Mouse (Mus musculus) layer of hippocampus, adult 9-11 months (tissue): ENCODE data around the gene Gmfb.
"Not testable (repeated sequence)": the region's sequence is repeated elsewhere in the genome, so short reads cannot be mapped to it uniquely, and the experiment has no call there.

Experiments
- DNase-seq: peaks from one replicate; pipeline ENCODE4 v3.0.0; 2022

The Gmfb gene

GRCm38 (mm10) chr14:46821873-46822716 is at the start of gene Gmfb:
Gene Gmfb (minus strand): TSS chr14:46822242.
- peak; percentile 96 for DNase-seq

- no peak for DNase-seq
These were observed 40.9 kb upstream of the Gmfb start for GRCm38 (mm10) chr14:46862922-46863321.

- peak; percentile 12 for DNase-seq
These were observed 31.6 kb upstream of the Gmfb start for GRCm38 (mm10) chr14:46853677-46854076.

DNA sequence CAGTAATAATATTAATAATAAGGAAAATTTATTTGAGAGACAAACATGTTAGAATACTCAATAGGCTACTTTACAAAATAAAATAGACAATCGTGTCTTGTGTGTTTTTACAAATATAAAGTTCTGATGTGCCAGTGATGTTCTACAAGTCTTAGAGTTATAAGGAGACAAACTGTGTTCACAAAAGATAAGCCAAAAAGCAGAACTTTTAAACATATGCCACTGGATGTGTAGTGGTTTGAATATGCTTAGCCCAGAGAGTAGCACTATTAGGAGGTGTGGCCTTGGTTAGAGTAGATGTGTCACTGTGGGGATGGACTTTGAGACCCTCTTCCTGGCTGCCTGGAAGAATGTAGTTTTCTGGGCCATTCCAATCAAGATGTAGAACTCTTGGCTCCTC is 27.7 kb upstream of the Gmfb start:
- DNase-seq = no peak

DNA sequence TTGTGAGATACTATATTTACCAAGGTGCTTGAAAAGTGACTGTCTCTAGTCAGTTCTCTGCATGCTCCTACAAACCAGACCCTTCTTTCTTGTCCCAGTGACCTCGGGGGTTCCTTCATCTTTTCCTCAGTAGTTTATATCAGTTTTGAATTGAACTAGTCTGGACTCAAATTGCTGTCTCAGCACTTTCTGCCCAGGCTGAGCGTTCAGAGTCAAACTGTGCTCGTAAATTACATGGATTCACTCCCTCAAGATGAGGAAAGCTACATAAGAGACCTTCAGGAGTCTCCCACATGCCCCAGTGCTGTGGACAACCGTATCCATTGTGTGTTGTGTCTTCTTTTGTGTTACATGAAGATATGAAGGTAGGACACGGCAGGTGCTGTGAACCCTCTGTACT is 26.7 kb upstream of the Gmfb start:
- no peak for DNase-seq

DNA sequence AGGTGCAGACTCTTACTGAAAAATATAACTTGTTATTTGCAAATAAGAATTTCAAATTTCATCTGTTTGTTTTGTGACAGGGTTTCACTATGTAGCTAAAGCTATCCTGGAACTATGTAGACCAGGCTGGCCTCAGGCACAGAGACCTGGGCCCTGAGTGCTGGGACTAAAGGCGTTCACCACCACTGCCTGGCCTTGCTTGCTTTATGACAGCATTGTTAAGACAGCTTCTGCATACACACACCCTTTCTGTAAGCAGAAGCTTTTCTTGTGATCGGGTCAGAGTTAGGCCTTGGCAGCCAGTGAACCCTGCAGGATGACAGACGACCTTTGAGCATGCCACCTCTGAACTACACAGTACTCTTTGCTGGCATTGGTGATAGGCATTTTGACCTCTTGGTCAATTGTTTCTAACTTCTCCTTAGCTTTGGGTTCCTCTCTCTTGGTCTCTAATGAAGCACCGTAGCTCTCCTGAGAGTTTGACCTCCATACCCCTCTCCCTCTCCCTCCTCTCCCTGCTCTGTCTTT is 26.1 kb upstream of the Gmfb start:
- DNase-seq = no peak

- no peak for DNase-seq
These were observed 23.7 kb upstream of the Gmfb start for GRCm38 (mm10) chr14:46845706-46846105.

DNA sequence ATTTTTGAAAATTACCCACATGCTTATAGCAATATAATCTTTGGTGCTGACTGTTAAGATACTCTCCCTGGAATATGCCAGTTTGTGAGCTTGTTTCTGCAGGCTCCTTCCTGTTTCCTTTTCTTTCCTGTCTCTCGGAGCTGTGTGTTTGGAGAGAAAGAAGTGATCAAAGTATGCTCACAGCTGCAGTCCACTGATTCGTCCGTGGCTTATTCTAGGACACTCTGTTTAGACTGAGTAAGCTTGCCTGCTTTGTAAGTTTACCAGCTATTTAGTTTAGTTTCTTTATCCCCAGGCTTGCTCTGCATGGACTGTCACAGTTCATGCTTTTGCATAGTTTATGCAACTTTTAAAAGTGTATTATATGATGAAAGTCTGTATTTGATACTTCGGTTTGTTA is 17.3 kb upstream of the Gmfb start:
- no peak for DNase-seq

GRCm38 (mm10) chr14:46832354-46833272 is 10.6 kb upstream of the Gmfb start:
- no peak for DNase-seq

GRCm38 (mm10) chr14:46831837-46832333 is 9.8 kb upstream of the Gmfb start, which contains the start of gene Cgrrf1:
Gene Cgrrf1 (plus strand): TSS chr14:46832125.
- DNase-seq = peak; percentile 97

DNA sequence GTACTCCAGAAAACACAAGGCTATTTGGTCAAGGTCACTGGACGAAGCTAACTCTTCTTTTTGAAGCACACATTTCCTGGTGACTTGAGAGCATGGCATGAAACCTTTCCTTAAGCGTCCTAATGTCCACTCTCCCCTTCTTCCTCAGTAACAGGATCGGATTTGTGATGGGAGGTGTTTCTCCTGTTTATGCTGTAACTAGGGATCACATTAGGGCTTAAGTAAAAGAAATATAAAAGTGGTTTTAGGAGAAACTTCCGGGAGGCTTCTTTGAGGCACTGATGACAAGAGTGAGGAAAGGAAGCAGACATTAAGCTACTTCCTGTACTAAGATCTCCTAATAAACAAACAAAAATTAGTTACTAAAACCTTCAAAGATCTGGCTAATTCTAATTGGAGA is 9.3 kb upstream of the Gmfb start:
- DNase-seq = no peak

DNA sequence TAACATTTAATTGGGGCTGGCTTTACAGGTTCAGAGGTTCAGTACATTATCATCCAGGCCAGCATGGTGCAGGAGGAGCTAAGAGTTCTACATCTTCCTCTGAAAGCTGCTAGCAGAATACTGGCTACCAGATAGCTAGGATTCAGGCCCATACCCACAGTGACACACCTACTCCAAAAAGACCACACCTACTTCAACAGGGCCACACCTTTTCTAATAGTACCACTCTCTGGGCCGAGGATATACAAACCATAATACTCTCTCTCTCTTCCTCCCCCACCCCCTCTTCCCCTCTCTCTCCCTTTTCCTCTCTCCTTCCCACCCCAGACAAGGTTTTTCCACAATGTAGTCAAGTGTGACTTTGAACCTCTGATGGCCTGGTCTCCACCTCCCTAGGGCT is 5.4 kb upstream of the Gmfb start:
- no peak for DNase-seq

DNA sequence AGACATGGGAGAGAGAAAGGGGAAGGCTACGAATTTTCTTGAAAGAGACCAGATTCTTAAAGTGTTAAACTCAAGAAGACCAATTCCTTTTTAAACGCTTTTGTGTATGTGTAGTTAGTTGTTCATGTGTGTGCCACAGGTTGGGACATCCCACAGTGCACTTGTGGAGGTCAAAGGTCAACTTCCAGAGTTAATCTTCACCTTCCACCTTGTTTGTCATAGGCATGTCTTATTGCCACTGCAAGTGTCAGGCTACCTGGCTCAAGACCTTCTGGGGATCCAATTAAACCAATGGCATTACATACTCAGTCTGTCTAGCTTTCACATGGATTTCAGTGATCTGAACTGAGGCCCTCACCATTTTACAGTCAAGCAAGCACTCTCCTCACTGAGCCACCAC is 2.0 kb upstream of the Gmfb start:
- no peak for DNase-seq

GRCm38 (mm10) chr14:46821271-46821872 is 670 bp downstream of the Gmfb start:
- no peak for DNase-seq

DNA sequence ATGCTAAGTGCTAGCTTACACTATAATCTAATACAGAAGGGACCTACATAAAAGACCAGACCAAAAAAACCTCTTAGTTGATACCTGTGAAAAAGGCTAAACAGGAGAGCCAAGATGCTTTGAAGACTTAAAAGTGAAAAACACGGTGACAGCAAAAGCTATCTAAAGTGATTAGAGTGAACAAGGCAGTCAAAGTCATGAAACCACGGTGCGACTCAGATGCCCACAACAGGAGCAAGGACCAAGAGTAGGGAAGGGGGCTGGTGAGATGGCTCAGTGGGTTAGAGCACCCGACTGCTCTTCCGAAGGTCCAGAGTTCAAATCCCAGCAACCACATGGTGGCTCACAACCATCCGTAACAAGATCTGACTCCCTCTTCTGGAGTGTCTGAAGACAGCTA is 2.1 kb downstream of the Gmfb start:
- DNase-seq = not testable (repeated sequence)

- no peak for DNase-seq
These were observed 3.3 kb downstream of the Gmfb start for GRCm38 (mm10) chr14:46818743-46819142.

DNA sequence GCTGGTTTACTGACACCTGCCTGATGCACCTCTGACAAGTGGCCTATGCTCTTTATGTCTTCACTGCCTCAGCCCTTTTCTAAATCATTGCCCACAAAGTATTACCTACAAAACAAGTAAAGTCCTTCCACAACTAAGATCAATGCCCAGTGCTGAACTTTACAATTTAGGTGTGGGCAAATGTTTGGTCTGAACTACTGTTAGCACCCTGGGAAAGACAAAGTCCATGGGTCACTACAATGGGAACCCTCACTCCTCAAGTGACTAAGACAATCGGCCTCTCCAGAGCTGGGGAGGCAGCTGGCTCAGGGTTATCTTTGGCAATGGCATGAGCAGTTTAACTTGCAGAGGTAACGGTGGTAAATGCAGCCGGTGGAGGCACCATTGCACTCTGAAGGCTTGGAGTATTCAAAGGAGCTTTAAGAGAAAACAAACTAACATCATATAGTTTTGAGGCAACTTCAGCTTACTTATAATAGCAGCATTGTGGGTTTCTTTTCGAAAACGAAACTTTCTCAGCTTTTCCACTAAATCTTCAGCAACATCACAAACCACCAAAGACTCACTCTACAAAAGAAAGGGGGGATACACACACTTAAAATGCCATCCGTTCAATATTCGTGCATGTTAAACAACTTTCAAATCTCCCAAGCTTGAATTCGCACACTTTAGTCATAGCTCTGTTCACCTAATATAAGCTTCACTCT is 5.0 kb downstream of the Gmfb start:
- no peak for DNase-seq

GRCm38 (mm10) chr14:46815640-46816039 is 6.4 kb downstream of the Gmfb start:
- DNase-seq = no peak

DNA sequence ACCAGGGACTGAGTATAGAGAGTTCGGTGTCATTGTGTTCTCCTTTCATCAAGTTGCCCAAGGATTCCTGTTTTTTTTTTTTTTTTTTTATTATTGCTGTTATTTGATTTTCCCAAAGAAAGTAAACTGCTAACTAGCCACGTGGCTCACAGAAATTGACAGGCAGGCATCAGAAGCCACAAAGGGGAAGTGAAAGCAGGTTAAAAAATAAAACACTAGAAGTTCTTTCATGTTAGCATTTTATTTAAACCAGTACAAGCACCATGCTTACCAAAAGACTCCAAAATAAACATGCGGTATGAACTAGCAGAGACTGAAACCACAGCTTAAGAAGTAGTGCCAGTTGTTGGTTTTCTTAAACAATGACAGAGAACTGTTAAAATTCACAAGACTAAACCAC is 14.1 kb downstream of the Gmfb start:
- no peak for DNase-seq

DNA sequence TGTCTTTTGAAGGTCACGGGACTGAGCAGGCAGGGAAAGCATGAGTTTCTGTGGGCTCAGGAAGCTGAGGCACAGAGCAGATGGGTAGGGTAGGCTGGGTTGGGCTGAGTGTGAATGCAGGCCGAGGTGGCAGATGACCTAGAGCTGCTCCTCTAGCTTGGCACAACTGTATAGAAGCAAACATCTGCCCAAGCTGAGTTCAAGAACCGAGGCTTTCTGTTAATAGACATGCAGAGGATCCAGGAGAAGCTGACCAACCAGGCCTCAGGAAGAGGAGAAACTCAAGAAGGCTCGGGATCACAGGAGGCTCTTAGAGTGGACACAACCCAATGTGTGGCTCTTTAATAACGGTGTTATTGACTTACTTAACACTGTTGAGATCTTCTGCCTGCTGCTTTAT is 15.9 kb downstream of the Gmfb start:
- no peak for DNase-seq

- no peak for DNase-seq
These were observed 18.3 kb downstream of the Gmfb start for GRCm38 (mm10) chr14:46803791-46804190.

DNA sequence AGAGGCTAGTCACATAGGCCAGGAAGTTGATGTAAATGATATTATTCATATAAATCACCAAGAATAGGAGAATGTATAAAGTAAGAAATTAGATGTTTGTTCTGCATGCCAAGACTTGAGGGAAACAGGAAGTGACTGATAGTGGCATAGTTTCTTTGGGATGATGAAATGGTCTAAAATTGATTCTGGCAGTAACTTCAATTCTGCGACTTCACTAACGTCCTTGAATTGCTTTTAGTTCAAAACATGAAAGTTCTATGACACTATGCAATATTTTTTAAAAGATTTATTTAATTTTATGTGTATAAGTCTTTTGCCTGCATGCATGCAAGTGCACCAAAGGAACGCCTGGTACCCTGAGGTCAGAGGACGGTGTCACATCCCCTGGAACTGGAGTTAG is 18.8 kb downstream of the Gmfb start:
- DNase-seq = no peak
